Mouse (Mus musculus): ENCODE results near the gene Foxp1.
A peak's percentile ranks its signal among the peaks of the same experiment; 100 is the strongest.

The Foxp1 gene

DNA sequence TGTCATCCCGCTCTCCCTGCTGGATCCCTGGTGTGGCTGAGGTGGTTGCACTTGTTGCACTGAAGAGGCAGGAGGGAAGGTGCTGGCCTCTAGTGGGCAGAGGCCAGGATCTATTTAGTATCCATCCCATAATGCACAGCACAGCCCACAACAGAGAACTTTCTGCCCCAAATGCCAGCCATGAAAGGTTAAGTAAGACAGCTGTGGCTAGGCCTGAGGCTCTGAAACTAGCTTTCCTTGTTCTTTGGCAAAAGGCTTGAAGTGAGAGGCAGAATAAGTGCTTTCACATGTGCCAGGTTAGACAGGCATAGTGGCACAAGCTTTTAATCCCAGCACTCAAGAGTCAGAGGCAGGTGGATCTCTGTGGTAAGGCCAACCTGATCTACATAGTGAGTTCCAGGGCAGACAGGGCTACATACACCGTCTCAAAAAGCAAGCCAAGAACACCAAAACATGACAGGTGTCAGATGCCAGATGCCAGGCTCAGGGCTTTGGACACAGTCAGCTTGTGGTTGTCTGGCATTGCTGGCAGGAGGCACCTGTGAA, 137.4 kb downstream of the Foxp1 start:
- peak; percentile 28 for DNase-seq

DNA sequence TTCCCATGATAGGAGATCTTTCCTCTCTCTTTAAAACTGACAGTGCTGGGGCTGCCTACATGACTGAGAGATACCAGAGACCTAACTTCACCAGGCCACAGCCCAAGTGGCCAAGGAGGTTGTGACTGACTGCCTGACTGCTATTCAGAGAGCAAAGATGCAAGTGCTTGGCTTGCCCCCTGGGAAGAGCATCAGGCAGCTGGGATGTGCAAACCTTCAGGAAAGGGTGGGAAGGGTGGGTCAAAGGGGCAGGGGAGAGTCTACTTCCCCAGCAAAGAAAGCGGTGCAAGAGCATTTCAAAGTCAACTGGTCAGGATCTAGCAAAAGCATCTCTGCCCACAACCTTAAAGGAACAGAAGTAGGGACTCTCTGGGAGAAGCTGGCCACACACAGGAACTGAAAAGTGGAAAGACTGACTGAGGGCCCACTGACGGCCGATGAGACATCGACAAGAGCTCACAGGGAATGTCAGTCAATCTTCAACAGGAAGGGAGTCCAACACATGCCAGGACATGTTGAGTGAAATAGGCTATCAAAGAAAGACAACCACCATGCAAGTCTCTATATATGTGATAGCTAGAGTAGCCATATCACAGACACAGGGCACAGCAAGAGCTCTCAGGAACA, 138.6 kb downstream of the Foxp1 start:
- DNase-seq = no peak

- DNase-seq = no peak
Observed at GRCm38 (mm10) chr6:99380146-99380545, 142.4 kb downstream of the Foxp1 start.

DNA sequence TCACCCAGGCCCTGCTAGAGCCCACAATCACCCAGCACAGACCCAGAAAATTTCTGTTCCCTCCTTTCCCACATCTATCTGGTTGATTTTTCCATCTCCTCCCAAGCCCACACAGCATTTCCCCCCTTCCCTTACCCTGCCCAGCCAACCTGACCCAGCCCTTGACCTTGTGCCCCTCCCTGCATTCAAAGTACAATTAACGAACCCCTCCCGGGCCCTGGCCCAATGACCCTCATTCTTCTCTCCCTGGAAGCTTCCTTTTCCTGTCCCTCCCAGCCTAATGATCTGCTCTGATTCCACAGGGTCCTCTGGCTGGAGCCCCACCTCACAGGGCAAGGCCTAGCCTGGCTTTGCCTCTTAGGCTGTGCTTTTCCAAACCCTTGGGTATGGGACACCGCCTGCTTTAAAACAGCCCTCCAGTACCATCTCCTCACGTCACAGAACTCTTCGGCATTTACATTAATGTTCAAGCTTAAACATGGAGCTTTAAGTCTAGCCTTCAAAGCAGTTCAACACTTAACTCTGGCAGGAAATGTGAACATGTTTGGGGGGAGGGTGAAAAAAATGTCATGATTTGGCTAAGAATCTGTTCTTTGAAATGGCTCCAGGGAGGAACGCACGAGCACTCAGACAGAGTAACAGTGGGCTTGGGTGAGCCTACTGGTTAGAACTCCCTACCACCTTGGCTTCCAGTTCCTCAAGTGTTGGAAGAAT, 143.4 kb downstream of the Foxp1 start:
- no peak for DNase-seq

GRCm38 (mm10) chr6:99377716-99378115, 144.8 kb downstream of the Foxp1 start:
- DNase-seq = no peak

DNA sequence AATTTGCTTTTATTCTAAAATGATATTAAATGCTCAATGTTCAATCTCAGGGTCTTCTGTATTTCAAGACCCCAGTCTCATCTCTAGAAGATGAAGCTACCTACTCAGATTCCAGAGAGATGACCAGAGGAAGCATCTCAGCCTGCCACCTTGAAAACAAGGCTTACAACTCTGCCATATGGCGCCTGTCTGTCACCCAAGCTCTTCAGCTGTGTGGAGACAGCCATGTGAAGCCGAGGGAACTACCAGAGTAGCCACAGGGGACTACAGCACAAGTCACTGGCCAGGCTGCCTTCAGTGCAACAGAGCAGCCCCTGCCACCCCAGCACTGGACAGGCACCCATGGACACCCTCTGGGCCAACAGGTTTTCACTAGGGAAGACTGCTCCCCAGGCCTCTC, 145.4 kb downstream of the Foxp1 start:
- DNase-seq = peak; percentile 15

DNA sequence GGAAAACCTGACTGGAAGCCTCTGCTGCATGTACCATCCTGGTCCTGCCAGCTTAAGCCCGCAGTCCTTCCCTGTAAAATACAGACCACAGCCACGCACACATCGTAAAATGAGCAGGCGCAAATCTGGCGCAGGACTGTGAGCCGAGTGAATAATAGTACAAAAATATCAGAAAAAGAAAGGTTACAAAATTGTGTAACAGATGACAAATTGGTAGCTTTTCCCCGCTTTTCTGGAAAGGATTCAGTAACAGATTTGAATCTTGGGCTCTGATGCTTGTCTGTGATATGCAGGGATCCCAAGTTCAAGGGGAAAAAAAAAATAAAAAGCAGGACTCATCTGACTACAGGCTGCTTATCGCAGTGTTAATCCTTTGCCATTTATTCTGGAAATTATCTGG, 145.8 kb downstream of the Foxp1 start:
- no peak for DNase-seq

GRCm38 (mm10) chr6:99375865-99376264, 146.7 kb downstream of the Foxp1 start:
- no peak for DNase-seq

DNA sequence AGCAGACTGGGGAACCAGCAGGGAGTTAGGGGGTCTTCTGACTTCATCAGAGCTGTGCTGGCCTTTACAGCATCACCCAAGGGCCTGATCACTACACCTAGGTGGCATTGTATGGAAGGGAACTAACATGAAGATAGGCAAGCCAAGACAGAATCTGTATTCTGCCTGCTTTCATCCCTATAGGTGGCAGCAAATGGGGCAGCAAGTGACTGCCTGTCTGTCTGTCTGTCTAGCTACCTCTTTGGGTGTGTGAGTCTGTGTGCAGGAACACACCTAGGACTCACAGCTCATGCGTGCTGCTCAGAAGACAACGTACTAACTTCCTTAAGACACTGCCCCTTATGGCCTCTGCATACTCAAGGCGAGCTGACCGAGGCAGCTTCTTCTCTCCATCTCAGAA, 147.1 kb downstream of the Foxp1 start:
- DNase-seq = no peak

DNA sequence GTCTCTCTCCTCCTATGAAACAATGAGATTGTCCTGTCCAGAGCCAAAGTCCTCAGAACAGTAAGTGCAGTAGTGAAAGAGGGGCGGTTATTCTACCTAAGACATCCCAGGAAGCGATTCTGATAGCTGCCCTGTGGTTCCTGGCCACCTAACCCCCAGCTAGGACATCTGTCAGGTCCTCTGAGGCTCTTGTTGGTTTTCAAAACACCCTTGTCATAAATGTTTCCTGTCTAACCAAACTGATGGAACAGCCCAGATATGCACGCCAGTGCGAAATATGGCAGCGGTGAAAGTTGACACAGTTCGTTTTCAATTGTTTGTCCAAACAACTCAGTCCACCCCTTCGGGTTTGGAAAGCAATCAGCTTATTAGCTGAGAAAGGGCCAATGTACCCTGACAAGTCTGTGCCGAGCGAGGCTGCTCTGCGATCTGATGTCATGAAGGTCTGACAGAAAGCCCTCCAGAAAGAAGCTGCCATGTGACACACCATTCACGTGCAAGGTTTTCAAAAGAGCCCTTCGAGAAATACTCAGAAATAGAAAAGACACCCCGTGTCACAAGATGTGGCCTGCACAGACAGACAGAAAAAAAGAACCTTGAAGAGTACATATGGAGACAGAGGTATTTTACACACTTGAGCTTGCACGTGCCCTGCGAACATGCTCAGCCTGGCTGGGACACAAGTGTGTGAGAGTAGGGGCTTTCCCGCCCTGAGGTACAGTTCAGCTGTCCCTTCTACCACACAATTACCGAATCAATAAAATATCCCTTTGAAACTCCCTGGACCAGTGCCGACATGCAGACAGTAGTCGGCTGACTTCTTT, 147.9 kb downstream of the Foxp1 start:
- DNase-seq = no peak

DNA sequence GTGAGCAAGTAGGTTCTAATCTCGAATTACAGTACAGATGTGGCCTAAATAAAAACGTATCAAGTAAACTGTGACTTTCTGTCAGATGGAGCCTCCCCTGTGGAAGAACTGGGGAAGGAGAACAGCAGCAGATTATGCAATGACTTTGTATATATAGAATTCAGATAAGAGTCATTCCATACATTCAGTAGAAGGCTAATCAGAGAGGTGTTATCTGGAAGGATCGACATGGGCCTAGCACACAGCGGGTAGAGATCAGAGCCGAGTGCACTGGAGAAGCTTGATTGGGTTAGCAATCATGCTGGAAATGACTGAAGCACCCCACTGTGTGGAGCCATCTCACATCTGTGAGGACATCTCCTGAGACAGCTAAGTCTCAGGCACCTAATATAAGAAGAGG, 150.1 kb downstream of the Foxp1 start:
- no peak for DNase-seq

- no peak for DNase-seq
Observed at GRCm38 (mm10) chr6:99372016-99372415, 150.5 kb downstream of the Foxp1 start.

DNA sequence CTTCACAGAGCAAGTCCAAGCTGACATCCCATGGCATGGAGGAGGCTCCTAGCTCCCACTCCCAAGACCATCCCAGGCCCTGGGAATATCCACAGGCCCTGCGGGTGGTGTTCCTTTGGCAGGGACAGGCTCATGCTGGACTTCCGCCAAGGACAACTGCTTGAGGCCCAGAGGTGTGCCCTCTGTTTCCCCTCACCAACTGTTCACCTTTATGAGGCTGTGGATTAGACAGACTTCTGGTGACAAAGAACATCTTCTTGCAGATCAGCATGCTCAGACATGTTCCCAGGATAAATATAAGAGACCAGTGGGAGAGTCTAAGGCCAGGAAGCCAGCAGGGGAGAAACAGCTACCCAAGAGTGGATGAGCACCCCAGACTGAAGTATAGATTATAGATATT, 152.6 kb downstream of the Foxp1 start:
- no peak for DNase-seq

DNA sequence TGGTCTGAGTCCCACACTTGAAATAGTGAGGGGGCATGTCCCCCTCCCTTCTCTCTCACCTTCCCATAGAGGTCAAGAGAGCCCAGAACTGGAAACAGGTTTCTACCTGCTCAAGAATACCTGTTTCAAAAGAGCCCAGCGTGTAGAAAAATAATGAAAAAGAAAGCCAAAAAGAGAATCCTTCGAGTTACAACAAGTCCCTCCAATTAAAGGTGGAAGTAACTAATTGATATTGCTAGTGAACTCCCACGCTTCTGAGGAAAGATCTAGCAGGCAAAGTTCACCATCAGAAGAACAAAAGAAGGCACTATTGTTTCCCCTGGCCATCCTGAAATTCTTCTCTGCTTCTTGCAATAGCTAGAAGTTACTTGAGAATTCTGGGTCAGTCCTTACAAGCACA, 153.4 kb downstream of the Foxp1 start:
- DNase-seq = no peak

GRCm38 (mm10) chr6:99368118-99368753, 154.3 kb downstream of the Foxp1 start:
- DNase-seq = no peak

DNA sequence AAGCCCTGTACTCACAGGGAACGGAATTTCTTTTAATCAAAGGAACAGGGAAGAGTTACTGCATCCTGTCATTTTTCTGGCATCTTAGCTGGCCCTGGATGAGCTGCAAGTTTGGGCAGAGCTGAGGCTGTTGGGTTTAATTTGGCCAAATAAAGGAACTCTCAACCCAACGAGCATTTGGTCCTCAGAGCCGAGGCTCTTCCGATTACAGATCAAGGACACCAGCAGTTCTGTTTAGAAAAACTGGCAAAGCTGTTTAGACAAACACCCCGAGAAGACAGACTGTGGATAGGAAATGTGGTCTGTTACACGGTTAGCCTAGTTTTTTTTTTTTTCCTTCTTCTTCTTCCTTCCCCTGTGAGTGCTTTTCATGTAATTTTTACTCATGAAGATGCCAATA, 158.0 kb downstream of the Foxp1 start:
- DNase-seq = no peak

DNA sequence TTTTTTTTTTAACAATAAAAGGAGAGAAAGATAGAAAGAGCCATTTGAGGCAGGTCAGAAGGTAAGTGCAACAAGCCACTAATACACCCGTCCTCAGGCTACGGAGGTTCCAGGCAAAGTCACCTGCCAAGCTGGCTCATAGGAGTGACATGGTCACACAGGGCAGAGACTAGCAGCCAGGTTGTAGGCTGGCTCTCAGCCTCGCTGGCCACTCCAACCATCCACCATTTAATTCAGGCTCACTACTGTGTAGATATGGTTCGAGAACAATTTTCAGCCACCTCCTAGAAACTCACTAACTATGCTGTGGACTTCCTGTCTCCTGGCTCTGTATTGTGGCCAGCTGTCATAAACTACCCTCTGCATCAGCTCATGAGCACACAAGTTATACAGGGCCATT, 161.9 kb downstream of the Foxp1 start:
- DNase-seq = no peak

- DNase-seq = no peak
Observed at GRCm38 (mm10) chr6:99359765-99360499, 162.6 kb downstream of the Foxp1 start.

- no peak for DNase-seq
Observed at GRCm38 (mm10) chr6:99359036-99359698, 163.4 kb downstream of the Foxp1 start.

GRCm38 (mm10) chr6:99357931-99358330, 164.6 kb downstream of the Foxp1 start:
- no peak for DNase-seq

- no peak for DNase-seq
Observed at GRCm38 (mm10) chr6:99354338-99354737, 168.2 kb downstream of the Foxp1 start.

GRCm38 (mm10) chr6:99353441-99353840, 169.1 kb downstream of the Foxp1 start:
- DNase-seq = no peak
